Mouse (Mus musculus) neural tube, embryonic 11.5 days (tissue): ENCODE measurements at regions not wholly inside any gene's neighbourhood (a gene's known extent, or its start where the extent isn't known, plus 50 kb on each side); places are given as distances from the start of the nearest gene placed in this dataset.

Source experiments
- ATAC-seq: fragments of 200-750 bp; cut with Nextera tagmentation; 2 replicates; pipeline ENCODE4 v1.8.0; 2017; ENCODE audit warnings: moderate number of reproducible peaks, mild to moderate bottlenecking, moderate TSS enrichment, moderate library complexity; ENCODE audit not compliant: insufficient read depth, low FRiP score, low TSS enrichment
- DNase-seq: peaks from one replicate; pipeline ENCODE4 v3.0.0-alpha.2; 2015; ENCODE audit warnings: low spot score
- H3K27ac ChIP-seq: fragments of 300-500 bp; sonication (generic); 2 replicates; pipeline ENCODE4 v1.5.1; 2014; ENCODE audit warnings: low read depth, mild to moderate bottlenecking, low read length
- H3K27me3 ChIP-seq: fragments of 300-500 bp; sonication (generic); 2 replicates; pipeline ENCODE4 v1.6.1; 2014; ENCODE audit warnings: mild to moderate bottlenecking, low read length, mixed read lengths; ENCODE audit not compliant: control insufficient read depth, insufficient read depth
- H3K36me3 ChIP-seq: fragments of 300-500 bp; sonication (generic); 2 replicates; pipeline ENCODE4 v1.6.1; 2014; ENCODE audit warnings: mild to moderate bottlenecking, low read length, moderate library complexity, mixed read lengths; ENCODE audit not compliant: control insufficient read depth, insufficient read depth
- H3K4me1 ChIP-seq: fragments of 300-500 bp; sonication (generic); 2 replicates; pipeline ENCODE4 v1.6.1; 2014; ENCODE audit warnings: low read length, mixed read lengths; ENCODE audit not compliant: control insufficient read depth, insufficient read depth
- H3K4me2 ChIP-seq: fragments of 300-500 bp; sonication (generic); 2 replicates; pipeline ENCODE4 v1.6.1; 2014; ENCODE audit warnings: low read depth, mild to moderate bottlenecking, moderate library complexity
- H3K4me3 ChIP-seq: fragments of 300-500 bp; sonication (generic); 2 replicates; pipeline ENCODE4 v1.5.1; 2014; ENCODE audit warnings: low read depth, low read length
- H3K9ac ChIP-seq: fragments of 300-500 bp; sonication (generic); 2 replicates; pipeline ENCODE4 v1.6.1; 2014; ENCODE audit warnings: mild to moderate bottlenecking, low read length
- H3K9me3 ChIP-seq: fragments of 300-500 bp; sonication (generic); 2 replicates; pipeline ENCODE4 v1.6.1; 2016; ENCODE audit warnings: low read length; ENCODE audit not compliant: control insufficient read depth
- WGBS: fragments of 180-500 bp; shearing (Covaris S2); extraction: QIAGEN DNeasy Blood & Tissue Kit; methylation state at CpG from one replicate; pipeline ENCODE4 v1.1.7; 2014; 5-methylcytosine and 5-hydroxymethylcytosine counted together

- Histone ChIP-seq H3K9me3 (no peaks in the 10 kb centered on the region), H3K27ac (no peak overlapping the region), H3K9ac (no peak overlapping the region), H3K4me2 (no peak overlapping the region), H3K4me3 (no peak overlapping the region), H3K36me3 (no peaks in the 10 kb centered on the region), H3K4me1 (no peaks in the 10 kb centered on the region), H3K27me3 (no peaks in the 10 kb centered on the region)
- ATAC-seq: no peak
- 86% methylated on average over 9 of the region's 9 CpGs for WGBS
- DNase-seq: no peak
These were observed 245.6 kb downstream of the Tbc1d1 start for GRCm38 (mm10) chr5:64401737-64402136.

- Histone ChIP-seq H3K9me3 (no peaks in the 10 kb centered on the region), H3K4me3 (no peak overlapping the region), H3K27ac (no peak overlapping the region), H3K27me3 (no peaks in the 10 kb centered on the region), H3K4me2 (no peak overlapping the region), H3K4me1 (no peaks in the 10 kb centered on the region), H3K36me3 (no peaks in the 10 kb centered on the region), H3K9ac (no peak overlapping the region)
- DNase-seq: no peak
- WGBS: 79% methylated on average over 11 of the region's 11 CpGs
- no peak for ATAC-seq
These were observed 247.2 kb downstream of the Tbc1d1 start for GRCm38 (mm10) chr5:64403077-64403981.

GRCm38 (mm10) chr5:64403982-64404345, 247.9 kb downstream of the Tbc1d1 start:
- no peak for ATAC-seq
- H3K9me3 ChIP-seq: no peaks in the 10 kb centered on the region
- H3K27me3 ChIP-seq: no peaks in the 10 kb centered on the region
- 93% methylated on average over 7 of the region's 7 CpGs for WGBS
- H3K9ac ChIP-seq: no peak overlapping the region
- no peak overlapping the region for H3K27ac ChIP-seq
- no peaks in the 10 kb centered on the region for H3K36me3 ChIP-seq
- H3K4me3 ChIP-seq: no peak overlapping the region
- H3K4me1 ChIP-seq: no peaks in the 10 kb centered on the region
- no peak for DNase-seq
- no peak overlapping the region for H3K4me2 ChIP-seq

- DNase-seq: no peak
- H3K4me1 ChIP-seq: no peaks in the 10 kb centered on the region
- no peaks in the 10 kb centered on the region for H3K27me3 ChIP-seq
- no peaks in the 10 kb centered on the region for H3K36me3 ChIP-seq
- no peak for ATAC-seq
- WGBS: 92% methylated on average over 5 of the region's 5 CpGs
- no peaks in the 10 kb centered on the region for H3K9me3 ChIP-seq
- no peak overlapping the region for H3K9ac ChIP-seq
- no peak overlapping the region for H3K27ac ChIP-seq
- no peak overlapping the region for H3K4me2 ChIP-seq
- no peak overlapping the region for H3K4me3 ChIP-seq
These were observed 248.4 kb downstream of the Tbc1d1 start for GRCm38 (mm10) chr5:64404512-64404911.

GRCm38 (mm10) chr5:64408938-64409337, 252.8 kb downstream of the Tbc1d1 start:
- Histone ChIP-seq H3K4me1 (no peaks in the 10 kb centered on the region), H3K36me3 (no peaks in the 10 kb centered on the region), H3K27ac (no peak overlapping the region), H3K4me3 (no peak overlapping the region), H3K4me2 (no peak overlapping the region), H3K27me3 (no peaks in the 10 kb centered on the region), H3K9me3 (no peaks in the 10 kb centered on the region), H3K9ac (no peak overlapping the region)
- 65% methylated on average over 3 of the region's 3 CpGs for WGBS
- DNase-seq (no peak), ATAC-seq (no peak)

GRCm38 (mm10) chr5:64410621-64411020, 254.5 kb downstream of the Tbc1d1 start:
- ATAC-seq: no peak

GRCm38 (mm10) chr5:64414519-64414918, 258.4 kb downstream of the Tbc1d1 start:
- Histone ChIP-seq H3K4me2 (no peak overlapping the region), H3K27ac (no peak overlapping the region), H3K9me3 (no peaks in the 10 kb centered on the region), H3K36me3 (no peaks in the 10 kb centered on the region), H3K4me3 (no peak overlapping the region), H3K27me3 (no peaks in the 10 kb centered on the region), H3K9ac (no peak overlapping the region), H3K4me1 (no peaks in the 10 kb centered on the region)
- WGBS: 80% methylated on average over 5 of the region's 5 CpGs
- DNase-seq: no peak
- no peak for ATAC-seq

More at GRCm38 (mm10) chr5:64410621-64411020, 254.5 kb downstream of the Tbc1d1 start:
- Histone ChIP-seq H3K9me3 (no peaks in the 10 kb centered on the region), H3K27ac (no peak overlapping the region), H3K9ac (no peak overlapping the region), H3K4me2 (no peak overlapping the region), H3K27me3 (no peaks in the 10 kb centered on the region), H3K4me1 (no peaks in the 10 kb centered on the region), H3K4me3 (no peak overlapping the region), H3K36me3 (no peaks in the 10 kb centered on the region)
- 71% methylated on average over 7 of the region's 7 CpGs for WGBS
- DNase-seq: no peak

- no peaks in the 10 kb centered on the region for H3K9me3 ChIP-seq
- H3K9ac ChIP-seq: no peak overlapping the region
- WGBS: 77% methylated on average over 1 of the region's 1 CpGs
- no peak overlapping the region for H3K4me2 ChIP-seq
- no peak for DNase-seq
- no peak overlapping the region for H3K27ac ChIP-seq
- no peak for ATAC-seq
- H3K27me3 ChIP-seq: no peaks in the 10 kb centered on the region
- no peak overlapping the region for H3K4me3 ChIP-seq
- 0 out of 2 replicates have a peak, but pooled peaks cover 4% of the 10 kb centered on the region for H3K4me1 ChIP-seq
- no peaks in the 10 kb centered on the region for H3K36me3 ChIP-seq
These were observed 263.3 kb downstream of the Tbc1d1 start for GRCm38 (mm10) chr5:64419395-64419794.
